Mouse (Mus musculus): ENCODE results near the gene Krtap27-1. TPM values are rescaled to one million over a fixed set of nuclear protein-coding genes. Genes with fewer than 3 reads are reported as not detected.

Krtap27-1 gene
- polyA plus RNA-seq, 1 experiment from 2014 or later = not detected

DNA sequence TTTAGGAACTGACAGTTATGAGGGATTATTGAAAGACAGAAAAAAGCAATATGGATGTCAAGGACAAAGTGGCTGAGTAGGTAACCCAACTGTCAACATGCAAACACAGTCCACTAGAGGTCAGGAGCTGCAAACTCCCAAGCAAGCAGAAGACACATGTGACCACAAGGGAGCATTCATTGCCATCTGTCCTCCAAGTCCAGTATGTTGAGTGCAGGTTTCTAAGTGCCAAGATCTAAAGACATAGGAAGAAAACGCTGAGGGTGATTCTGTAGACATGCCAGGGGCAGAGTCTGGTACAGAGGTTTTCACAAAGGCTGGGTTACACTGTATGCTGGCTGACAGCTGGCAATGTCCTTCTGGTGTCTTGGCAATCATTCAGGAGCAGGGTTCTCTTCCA, 14.0 kb downstream of the Krtap27-1 start:
- Histone ChIP-seq H3K4me2 (replicated peaks; ENCODE audit: low read depth, low read length) (no peak overlapping the region), H3K27ac (ENCODE audit: low read length) (no peak overlapping the region), H3K9ac (replicated peaks; ENCODE audit: low read length) (no peak overlapping the region), H3K4me1 (ENCODE audit: insufficient read depth, low read length) (no peaks in the 10 kb centered on the region), H3K36me3 (ENCODE audit: insufficient read depth, low read length) (no peaks in the 10 kb centered on the region), H3K4me3 (ENCODE audit: low read length) (no peak overlapping the region), H3K9me3 (ENCODE audit: low read length) (no peaks in the 10 kb centered on the region), H3K27me3 (ENCODE audit: insufficient read depth, low read length) (no peaks in the 10 kb centered on the region)
- peak; percentile 42; the same call in 1 of the 2 replicates for ATAC-seq (ENCODE audit: low FRiP score, low TSS enrichment)
- WGBS = 54% methylated on average over 1 of the region's 1 CpGs

DNA sequence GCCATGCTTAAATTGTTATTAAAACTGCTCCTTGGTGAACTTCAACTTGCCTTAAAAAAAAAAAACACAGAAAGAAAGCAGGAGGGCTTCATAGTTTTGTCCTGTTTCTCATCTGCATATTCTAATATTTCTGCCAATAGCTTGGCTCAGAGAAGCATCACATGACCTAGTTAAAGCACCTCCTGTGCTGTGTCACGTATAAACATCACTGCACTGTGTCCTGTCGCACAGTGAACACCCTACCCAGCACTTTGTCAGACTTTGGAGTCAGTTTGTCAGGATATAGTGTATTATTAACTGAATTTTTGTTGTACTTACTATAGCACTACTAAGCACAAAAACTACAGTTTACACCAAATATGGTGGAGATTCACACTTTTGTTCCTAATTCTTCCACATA, 19.5 kb downstream of the Krtap27-1 start:
- WGBS = 64% methylated on average over 2 of the region's 2 CpGs
- Histone ChIP-seq H3K4me2 (replicated peaks; ENCODE audit: low read depth, low read length) (no peak overlapping the region), H3K9ac (replicated peaks; ENCODE audit: low read length) (no peak overlapping the region), H3K27me3 (ENCODE audit: insufficient read depth, low read length) (no peaks in the 10 kb centered on the region), H3K4me3 (ENCODE audit: low read length) (no peak overlapping the region), H3K9me3 (ENCODE audit: low read length) (no peaks in the 10 kb centered on the region), H3K4me1 (ENCODE audit: insufficient read depth, low read length) (peaks cover 5% of the 10 kb centered on the region; the same call in 1 of the 2 replicates), H3K36me3 (ENCODE audit: insufficient read depth, low read length) (no peaks in the 10 kb centered on the region), H3K27ac (ENCODE audit: low read length) (no peak overlapping the region)
- ATAC-seq (ENCODE audit: low FRiP score, low TSS enrichment) = no peak

DNA sequence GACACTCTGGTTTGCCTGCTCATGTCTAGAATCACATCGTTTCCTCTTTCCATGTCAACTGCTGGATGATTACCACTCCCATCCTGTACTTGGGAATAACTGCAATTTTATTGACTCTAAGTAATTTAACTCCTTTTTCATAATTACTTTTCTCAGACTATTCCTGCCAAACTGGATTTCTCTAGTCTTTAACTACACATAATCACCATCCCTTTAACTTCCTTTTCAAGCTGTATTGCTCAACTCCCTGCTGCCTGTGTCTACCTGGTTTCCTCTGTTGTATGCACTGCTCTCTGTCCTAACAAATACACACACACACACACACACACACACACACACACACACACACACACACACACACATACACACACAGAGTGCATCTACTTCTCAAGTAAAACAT, 20.4 kb downstream of the Krtap27-1 start:
- Histone ChIP-seq H3K4me2 (replicated peaks; ENCODE audit: low read depth, low read length) (no peak overlapping the region), H3K9ac (replicated peaks; ENCODE audit: low read length) (no peak overlapping the region), H3K4me1 (ENCODE audit: insufficient read depth, low read length) (peaks cover 5% of the 10 kb centered on the region; the same call in 1 of the 2 replicates), H3K4me3 (ENCODE audit: low read length) (no peak overlapping the region), H3K36me3 (ENCODE audit: insufficient read depth, low read length) (no peaks in the 10 kb centered on the region), H3K27me3 (ENCODE audit: insufficient read depth, low read length) (no peaks in the 10 kb centered on the region), H3K9me3 (ENCODE audit: low read length) (no peaks in the 10 kb centered on the region), H3K27ac (ENCODE audit: low read length) (no peak overlapping the region)
- ATAC-seq (ENCODE audit: low FRiP score, low TSS enrichment) = no peak
- 34% methylated on average over 1 of the region's 1 CpGs for WGBS

DNA sequence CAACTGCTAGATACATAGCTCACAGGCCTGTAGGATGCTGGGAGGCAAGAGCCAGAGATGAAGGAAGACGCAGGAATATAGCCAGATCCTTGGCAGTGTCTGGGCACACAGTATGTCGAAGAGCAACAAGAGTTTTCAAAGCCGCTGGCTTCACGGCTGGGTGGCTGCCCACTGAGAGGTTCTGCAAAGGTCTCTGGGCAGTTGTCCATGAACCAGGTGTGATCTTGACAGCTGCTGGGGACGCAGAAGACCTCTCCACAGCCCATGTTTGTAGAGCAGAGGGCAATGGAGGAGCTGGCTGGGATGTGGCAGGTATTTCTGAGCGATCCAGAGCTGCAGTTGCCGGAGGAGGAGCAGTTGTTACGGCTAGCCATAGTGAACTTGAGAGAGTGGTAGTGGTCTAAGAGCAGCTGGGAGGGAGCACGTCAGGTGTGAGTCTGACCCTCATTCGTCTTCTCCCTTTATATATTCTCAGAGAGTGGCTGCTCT, 24.1 kb downstream of the Krtap27-1 start, which contains the start of gene Krtap26-1:
Gene Krtap26-1, minus strand, starts transcription at position 439 of the 489 bp plus-strand sequence.
- Histone ChIP-seq H3K4me3 (ENCODE audit: low read length) (no peak within 1 kb of the TSS), H3K36me3 (ENCODE audit: insufficient read depth, low read length) (no peaks in the 10 kb centered on the region), H3K4me1 (ENCODE audit: insufficient read depth, low read length) (peaks cover 5% of the 10 kb centered on the region; the same call in 1 of the 2 replicates), H3K4me2 (replicated peaks; ENCODE audit: low read depth, low read length) (0 out of 2 replicates have a peak within 1 kb of the TSS, but pooled peaks have one; percentile 8), H3K27ac (ENCODE audit: low read length) (no peak within 1 kb of the TSS), H3K9ac (replicated peaks; ENCODE audit: low read length) (no peak within 1 kb of the TSS), H3K27me3 (ENCODE audit: insufficient read depth, low read length) (no peaks in the 10 kb centered on the region), H3K9me3 (ENCODE audit: low read length) (no peaks in the 10 kb centered on the region)
- 0 out of 2 replicates have a peak, but pooled peaks have one; percentile 15 for ATAC-seq (ENCODE audit: low FRiP score, low TSS enrichment)
- WGBS = 44% methylated on average over 10 of the region's 10 CpGs

DNA sequence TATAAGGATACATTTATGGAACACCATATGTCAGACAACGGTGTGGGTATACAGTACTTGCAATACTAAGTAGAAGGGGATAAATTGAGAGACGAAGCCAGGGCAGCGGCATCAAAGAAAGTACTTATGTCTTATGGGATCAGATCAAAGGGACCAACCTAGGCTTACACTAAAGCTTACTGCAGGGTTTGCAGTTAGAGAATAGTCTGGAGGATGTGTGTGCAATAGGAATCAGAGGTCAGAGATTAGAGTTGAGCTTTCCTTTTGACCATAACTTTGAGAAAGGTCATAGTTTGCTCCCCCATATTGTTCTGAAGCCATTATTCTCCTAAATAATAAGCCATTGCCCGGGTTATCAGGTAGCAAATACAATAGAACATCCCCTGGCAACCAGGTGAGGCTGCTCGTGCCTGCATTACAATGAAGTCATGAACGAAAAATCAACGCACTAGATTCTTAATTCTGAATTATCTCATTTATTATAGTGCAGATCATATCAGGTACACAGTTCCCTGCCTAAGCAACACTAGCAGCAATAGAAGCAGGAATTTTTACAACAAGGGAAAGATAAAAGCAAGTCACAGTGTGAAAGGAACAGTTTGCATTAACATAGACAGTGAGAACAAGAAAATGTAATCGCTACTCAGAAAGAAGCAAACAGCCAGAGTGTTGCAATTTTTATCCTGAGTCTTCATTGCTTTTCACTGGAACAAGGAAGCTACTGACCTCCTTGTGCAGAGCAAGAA, 24.9 kb downstream of the Krtap27-1 start:
- Histone ChIP-seq H3K4me1 (ENCODE audit: insufficient read depth, low read length) (peaks cover 5% of the 10 kb centered on the region; the same call in 1 of the 2 replicates), H3K9ac (replicated peaks; ENCODE audit: low read length) (no peak overlapping the region), H3K9me3 (ENCODE audit: low read length) (no peaks in the 10 kb centered on the region), H3K27ac (ENCODE audit: low read length) (no peak overlapping the region), H3K36me3 (ENCODE audit: insufficient read depth, low read length) (no peaks in the 10 kb centered on the region), H3K27me3 (ENCODE audit: insufficient read depth, low read length) (no peaks in the 10 kb centered on the region), H3K4me3 (ENCODE audit: low read length) (no peak overlapping the region), H3K4me2 (replicated peaks; ENCODE audit: low read depth, low read length) (no peak overlapping the region)
- ATAC-seq (ENCODE audit: low FRiP score, low TSS enrichment) = no peak
- WGBS = 80% methylated on average over 8 of the region's 8 CpGs

DNA sequence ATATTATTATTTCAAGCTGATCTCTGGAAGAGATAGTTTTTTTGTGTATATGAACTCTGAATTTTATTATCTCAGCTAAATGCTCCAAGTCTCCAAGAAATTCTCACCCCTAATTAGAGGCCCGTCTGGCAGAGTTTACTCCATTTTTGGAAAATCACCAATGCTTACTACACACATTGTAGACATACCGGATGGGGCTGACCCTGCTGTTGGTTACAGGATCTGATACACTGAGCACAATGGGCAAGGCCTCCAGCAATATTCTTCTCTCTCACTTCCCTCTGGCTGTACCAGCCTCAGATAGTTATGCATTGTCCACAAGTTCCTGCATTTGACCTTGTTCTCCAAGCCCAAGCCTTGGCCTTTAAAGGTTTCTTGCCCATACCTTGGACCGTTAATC, 31.4 kb downstream of the Krtap27-1 start:
- Histone ChIP-seq H3K9me3 (ENCODE audit: low read length) (no peaks in the 10 kb centered on the region), H3K27ac (ENCODE audit: low read length) (no peak overlapping the region), H3K9ac (replicated peaks; ENCODE audit: low read length) (no peak overlapping the region), H3K36me3 (ENCODE audit: insufficient read depth, low read length) (no peaks in the 10 kb centered on the region), H3K4me1 (ENCODE audit: insufficient read depth, low read length) (no peaks in the 10 kb centered on the region), H3K4me2 (replicated peaks; ENCODE audit: low read depth, low read length) (no peak overlapping the region), H3K4me3 (ENCODE audit: low read length) (no peak overlapping the region), H3K27me3 (ENCODE audit: insufficient read depth, low read length) (no peaks in the 10 kb centered on the region)
- no peak for ATAC-seq (ENCODE audit: low FRiP score, low TSS enrichment)
- WGBS = 82% methylated on average over 3 of the region's 3 CpGs

DNA sequence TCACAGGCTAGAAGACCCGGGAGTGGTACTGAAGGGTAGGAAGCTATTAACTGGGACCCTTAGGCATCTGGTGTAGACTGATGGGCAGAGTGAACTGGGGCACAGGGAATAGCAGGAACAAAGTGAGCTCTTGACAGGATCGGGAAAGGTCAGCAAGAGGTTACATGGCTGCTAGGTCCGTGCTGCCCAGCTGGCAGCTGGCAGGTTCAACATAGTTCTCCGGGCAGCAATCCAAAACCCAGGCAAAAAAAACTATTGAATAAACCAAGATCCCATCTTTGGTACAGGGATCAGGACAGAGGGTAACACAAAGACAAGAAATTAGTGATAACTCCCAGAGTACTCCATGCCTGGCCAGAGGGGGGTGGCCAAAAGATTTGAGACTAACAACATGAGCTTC, 36.3 kb downstream of the Krtap27-1 start:
- no peaks in the 10 kb centered on the region for H3K4me1 ChIP-seq (ENCODE audit: insufficient read depth, low read length)
- H3K27ac ChIP-seq (ENCODE audit: low read length) = no peak overlapping the region
- no peaks in the 10 kb centered on the region for H3K27me3 ChIP-seq (ENCODE audit: insufficient read depth, low read length)
- no peaks in the 10 kb centered on the region for H3K36me3 ChIP-seq (ENCODE audit: insufficient read depth, low read length)
- no peak overlapping the region for H3K4me2 ChIP-seq (replicated peaks; ENCODE audit: low read depth, low read length)
- H3K9me3 ChIP-seq (ENCODE audit: low read length) = no peaks in the 10 kb centered on the region
- 31% methylated on average over 4 of the region's 4 CpGs for WGBS
- no peak for ATAC-seq (ENCODE audit: low FRiP score, low TSS enrichment)
- no peak overlapping the region for H3K4me3 ChIP-seq (ENCODE audit: low read length)
- H3K9ac ChIP-seq (replicated peaks; ENCODE audit: low read length) = no peak overlapping the region

DNA sequence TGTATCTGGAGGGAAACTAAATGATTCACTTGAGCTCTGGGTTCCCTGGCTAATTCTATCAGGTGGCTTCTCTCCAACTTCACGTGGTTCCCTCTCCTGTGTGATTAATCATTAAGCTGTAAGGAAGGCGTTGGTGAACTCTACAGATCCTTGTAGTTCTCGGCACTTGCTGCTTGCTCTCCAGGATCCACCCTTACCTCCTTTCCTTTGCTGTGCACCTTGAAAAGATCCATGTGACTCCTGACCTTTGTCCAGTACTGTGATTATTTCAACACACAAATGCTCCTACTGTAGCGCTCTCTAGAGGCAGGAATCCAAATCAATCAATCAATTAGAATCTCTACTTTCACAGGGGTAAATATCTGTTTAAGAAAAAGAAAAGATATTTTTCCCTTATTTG, 40.0 kb downstream of the Krtap27-1 start:
- peak; percentile 92 for ATAC-seq (ENCODE audit: low FRiP score, low TSS enrichment)
- Histone ChIP-seq H3K9ac (replicated peaks; ENCODE audit: low read length) (no peak overlapping the region), H3K4me1 (ENCODE audit: insufficient read depth, low read length) (no peaks in the 10 kb centered on the region), H3K9me3 (ENCODE audit: low read length) (no peaks in the 10 kb centered on the region), H3K36me3 (ENCODE audit: insufficient read depth, low read length) (no peaks in the 10 kb centered on the region), H3K4me2 (replicated peaks; ENCODE audit: low read depth, low read length) (no peak overlapping the region), H3K27ac (ENCODE audit: low read length) (0 out of 2 replicates have a peak overlapping the region, but pooled peaks have one; percentile 8), H3K27me3 (ENCODE audit: insufficient read depth, low read length) (no peaks in the 10 kb centered on the region), H3K4me3 (ENCODE audit: low read length) (no peak overlapping the region)
- 48% methylated on average over 4 of the region's 4 CpGs for WGBS

DNA sequence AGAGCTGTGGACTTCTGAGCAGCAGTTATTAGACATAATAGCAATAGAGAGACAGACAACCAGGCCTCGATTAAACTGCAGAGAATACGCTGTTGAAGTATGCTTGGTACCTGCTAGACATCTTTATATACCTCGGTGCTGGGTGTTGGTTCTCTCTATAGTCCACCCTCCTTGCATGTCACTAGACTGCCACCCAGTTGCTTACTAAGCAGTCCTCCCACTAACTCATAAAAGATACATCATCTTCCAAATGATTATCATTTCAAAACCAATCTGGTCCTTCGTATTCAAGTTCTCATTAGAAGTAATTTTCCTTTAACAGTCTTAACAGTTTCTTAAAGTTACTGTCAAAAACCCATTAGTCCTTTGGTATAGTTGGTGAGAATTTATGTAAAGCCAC, 43.9 kb downstream of the Krtap27-1 start, which contains the start of gene 2310079G19Rik:
Gene 2310079G19Rik, minus strand, starts transcription at position 101 of the 400 bp plus-strand sequence.
- no peaks in the 10 kb centered on the region for H3K27me3 ChIP-seq (ENCODE audit: insufficient read depth, low read length)
- no peaks in the 10 kb centered on the region for H3K4me1 ChIP-seq (ENCODE audit: insufficient read depth, low read length)
- H3K36me3 ChIP-seq (ENCODE audit: insufficient read depth, low read length) = no peaks in the 10 kb centered on the region
- H3K27ac ChIP-seq (ENCODE audit: low read length) = no peak within 1 kb of the TSS
- no peak for ATAC-seq (ENCODE audit: low FRiP score, low TSS enrichment)
- no peak within 1 kb of the TSS for H3K4me2 ChIP-seq (replicated peaks; ENCODE audit: low read depth, low read length)
- no peaks in the 10 kb centered on the region for H3K9me3 ChIP-seq (ENCODE audit: low read length)
- 91% methylated on average over 4 of the region's 4 CpGs for WGBS
- H3K4me3 ChIP-seq (ENCODE audit: low read length) = no peak within 1 kb of the TSS
- H3K9ac ChIP-seq (replicated peaks; ENCODE audit: low read length) = no peak within 1 kb of the TSS

Measured in kidney, embryonic 16.5 days (tissue).